Mouse (Mus musculus) heart, postnatal 0 days (tissue): ENCODE data around the gene Cenpa.

Source experiments
- CTCF ChIP-seq: IDR thresholded peaks from 2 replicates; pipeline ENCODE4 v1.5.1; 2016; ENCODE audit warnings: antibody characterized with exemption, control low read depth, low read depth
- EP300 ChIP-seq: IDR thresholded peaks from 2 replicates; pipeline ENCODE4 v1.6.1; 2016; ENCODE audit warnings: antibody characterized with exemption, low read depth

DNA sequence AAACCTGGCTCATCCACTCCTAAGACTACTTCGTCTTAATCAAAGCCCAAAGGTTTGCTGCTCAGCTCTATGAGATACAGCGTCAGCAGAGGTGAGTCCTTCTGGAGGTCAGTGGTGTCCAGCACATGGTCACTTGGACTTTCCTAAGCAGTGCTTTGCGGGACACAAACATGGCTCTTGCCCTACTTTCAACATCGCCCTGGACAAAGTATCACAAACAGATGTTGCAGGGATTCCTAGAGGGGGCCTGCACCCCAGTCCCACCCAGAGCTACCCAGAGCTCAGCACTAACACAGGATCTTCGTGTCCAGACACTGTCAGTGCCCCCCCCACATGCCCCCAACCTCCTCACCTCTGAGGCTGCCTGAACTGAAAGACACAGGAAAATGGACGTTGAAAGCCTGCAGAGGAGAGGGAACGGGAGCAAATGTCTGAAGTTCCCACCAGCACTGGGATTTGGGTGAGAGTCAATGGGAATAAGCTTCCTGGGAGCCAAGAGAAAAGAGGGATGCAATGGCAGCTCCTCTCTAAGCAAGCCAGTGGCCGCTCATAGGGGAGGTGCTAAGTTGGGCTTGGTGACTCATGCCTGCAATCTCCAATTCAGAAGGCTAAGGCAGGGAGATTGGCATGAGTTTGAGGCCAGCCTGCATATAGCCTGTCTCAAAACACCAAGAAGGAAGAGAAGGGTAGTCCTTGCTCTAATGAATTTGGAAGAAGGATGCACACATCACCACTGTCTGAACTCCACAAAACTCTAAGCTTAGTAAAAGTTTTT, 40.1 kb upstream of the Cenpa start:
- TF ChIP-seq CTCF (no peak), EP300 (no peak)
